Mouse (Mus musculus): ENCODE measurements at regions not wholly inside any gene's neighbourhood (a gene's known extent, or its start where the extent isn't known, plus 50 kb on each side); places are given as distances from the start of the nearest gene placed in this dataset.
"Not testable (repeated sequence)": the region's sequence is repeated elsewhere in the genome, so short reads cannot be mapped to it uniquely, and the experiment has no call there.

- no peaks in the 10 kb centered on the region for H3K36me3 ChIP-seq (ENCODE audit: control insufficient read depth, insufficient read depth, low read length)
- H3K27ac ChIP-seq (ENCODE audit: low read depth, low read length), result no peak overlapping the region
- H3K4me3 ChIP-seq (ENCODE audit: low read depth, low read length), result no peak overlapping the region; the same call in 1 of the 2 replicates
- ATAC-seq (ENCODE audit: low read depth), result no peak
- H3K27me3 ChIP-seq (ENCODE audit: control insufficient read depth, insufficient read depth, low read length), result no peaks in the 10 kb centered on the region
- no peaks in the 10 kb centered on the region for H3K4me1 ChIP-seq (ENCODE audit: control insufficient read depth, insufficient read depth, low read length)
- no peaks in the 10 kb centered on the region for H3K9me3 ChIP-seq (ENCODE audit: control insufficient read depth, low read length)
- H3K4me2 ChIP-seq (ENCODE audit: low read depth, low read length), result peak overlapping the region; percentile 44
- 3% methylated on average over 15 of the region's 15 CpGs for WGBS
- no peak overlapping the region for H3K9ac ChIP-seq (replicated peaks; ENCODE audit: low read depth, low read length)
Measured at GRCm38 (mm10) chr2:162867516-162868029, 63.8 kb upstream of the Srsf6 start.

- Histone ChIP-seq H3K9me3 (ENCODE audit: control insufficient read depth, low read length) (no peaks in the 10 kb centered on the region), H3K4me2 (ENCODE audit: low read depth, low read length) (peak overlapping the region; percentile 44), H3K4me1 (ENCODE audit: control insufficient read depth, insufficient read depth, low read length) (no peaks in the 10 kb centered on the region), H3K27me3 (ENCODE audit: control insufficient read depth, insufficient read depth, low read length) (no peaks in the 10 kb centered on the region), H3K9ac (replicated peaks; ENCODE audit: low read depth, low read length) (no peak overlapping the region), H3K36me3 (ENCODE audit: control insufficient read depth, insufficient read depth, low read length) (no peaks in the 10 kb centered on the region), H3K27ac (ENCODE audit: low read depth, low read length) (no peak overlapping the region), H3K4me3 (ENCODE audit: low read depth, low read length) (no peak overlapping the region)
- ATAC-seq (ENCODE audit: low read depth), result no peak
- WGBS, result 12% methylated on average over 11 of the region's 11 CpGs
Measured at GRCm38 (mm10) chr2:162866613-162867314, 64.6 kb upstream of the Srsf6 start.

GRCm38 (mm10) chr2:162864571-162864970 is 66.8 kb upstream of the Srsf6 start:
- WGBS, result 58% methylated on average over 1 of the region's 1 CpGs
- ATAC-seq (ENCODE audit: low read depth), result peak; percentile 38; the same call in 1 of the 2 replicates
- H3K27ac ChIP-seq (ENCODE audit: low read depth, low read length), result no peak overlapping the region
- no peak overlapping the region for H3K4me2 ChIP-seq (ENCODE audit: low read depth, low read length)
- H3K27me3 ChIP-seq (ENCODE audit: control insufficient read depth, insufficient read depth, low read length), result no peaks in the 10 kb centered on the region
- H3K36me3 ChIP-seq (ENCODE audit: control insufficient read depth, insufficient read depth, low read length), result no peaks in the 10 kb centered on the region
- H3K9ac ChIP-seq (replicated peaks; ENCODE audit: low read depth, low read length), result no peak overlapping the region
- no peak overlapping the region for H3K4me3 ChIP-seq (ENCODE audit: low read depth, low read length)
- no peaks in the 10 kb centered on the region for H3K9me3 ChIP-seq (ENCODE audit: control insufficient read depth, low read length)
- no peaks in the 10 kb centered on the region for H3K4me1 ChIP-seq (ENCODE audit: control insufficient read depth, insufficient read depth, low read length)

GRCm38 (mm10) chr2:162854606-162855005 is 76.7 kb upstream of the Srsf6 start:
- 82% methylated on average over 6 of the region's 6 CpGs for WGBS
- Histone ChIP-seq H3K9ac (replicated peaks; ENCODE audit: low read depth, low read length) (no peak overlapping the region), H3K4me2 (ENCODE audit: low read depth, low read length) (no peak overlapping the region), H3K27me3 (ENCODE audit: control insufficient read depth, insufficient read depth, low read length) (no peaks in the 10 kb centered on the region), H3K4me1 (ENCODE audit: control insufficient read depth, insufficient read depth, low read length) (no peaks in the 10 kb centered on the region), H3K36me3 (ENCODE audit: control insufficient read depth, insufficient read depth, low read length) (no peaks in the 10 kb centered on the region), H3K9me3 (ENCODE audit: control insufficient read depth, low read length) (no peaks in the 10 kb centered on the region), H3K4me3 (ENCODE audit: low read depth, low read length) (no peak overlapping the region), H3K27ac (ENCODE audit: low read depth, low read length) (no peak overlapping the region)
- ATAC-seq (ENCODE audit: low read depth), result no peak

GRCm38 (mm10) chr2:162853576-162853975 is 77.8 kb upstream of the Srsf6 start:
- H3K36me3 ChIP-seq (ENCODE audit: control insufficient read depth, insufficient read depth, low read length), result no peaks in the 10 kb centered on the region
- no peak overlapping the region for H3K4me2 ChIP-seq (ENCODE audit: low read depth, low read length)
- H3K27ac ChIP-seq (ENCODE audit: low read depth, low read length), result no peak overlapping the region
- no peaks in the 10 kb centered on the region for H3K4me1 ChIP-seq (ENCODE audit: control insufficient read depth, insufficient read depth, low read length)
- H3K27me3 ChIP-seq (ENCODE audit: control insufficient read depth, insufficient read depth, low read length), result no peaks in the 10 kb centered on the region
- WGBS, result 72% methylated on average over 7 of the region's 7 CpGs
- no peak overlapping the region for H3K9ac ChIP-seq (replicated peaks; ENCODE audit: low read depth, low read length)
- ATAC-seq (ENCODE audit: low read depth), result no peak
- H3K9me3 ChIP-seq (ENCODE audit: control insufficient read depth, low read length), result no peaks in the 10 kb centered on the region
- H3K4me3 ChIP-seq (ENCODE audit: low read depth, low read length), result no peak overlapping the region

GRCm38 (mm10) chr2:162841761-162842160 is 89.6 kb upstream of the Srsf6 start:
- H3K36me3 ChIP-seq (ENCODE audit: control insufficient read depth, insufficient read depth, low read length); H3K9me3 ChIP-seq (ENCODE audit: control insufficient read depth, low read length); H3K9ac ChIP-seq (replicated peaks; ENCODE audit: low read depth, low read length); H3K27ac ChIP-seq (ENCODE audit: low read depth, low read length); H3K4me3 ChIP-seq (ENCODE audit: low read depth, low read length); H3K4me1 ChIP-seq (ENCODE audit: control insufficient read depth, insufficient read depth, low read length); H3K27me3 ChIP-seq (ENCODE audit: control insufficient read depth, insufficient read depth, low read length); H3K4me2 ChIP-seq (ENCODE audit: low read depth, low read length); ATAC-seq (ENCODE audit: low read depth): not testable (repeated sequence)
- 89% methylated on average over 9 of the region's 9 CpGs for WGBS

GRCm38 (mm10) chr2:162837776-162838175 is 93.6 kb upstream of the Srsf6 start:
- Histone ChIP-seq H3K27me3 (ENCODE audit: control insufficient read depth, insufficient read depth, low read length) (no peaks in the 10 kb centered on the region), H3K9me3 (ENCODE audit: control insufficient read depth, low read length) (no peaks in the 10 kb centered on the region), H3K27ac (ENCODE audit: low read depth, low read length) (no peak overlapping the region), H3K36me3 (ENCODE audit: control insufficient read depth, insufficient read depth, low read length) (no peaks in the 10 kb centered on the region), H3K4me1 (ENCODE audit: control insufficient read depth, insufficient read depth, low read length) (no peaks in the 10 kb centered on the region), H3K4me3 (ENCODE audit: low read depth, low read length) (no peak overlapping the region), H3K9ac (replicated peaks; ENCODE audit: low read depth, low read length) (no peak overlapping the region), H3K4me2 (ENCODE audit: low read depth, low read length) (no peak overlapping the region)
- WGBS, result 64% methylated on average over 2 of the region's 2 CpGs
- ATAC-seq (ENCODE audit: low read depth), result no peak

- Histone ChIP-seq H3K4me3 (ENCODE audit: low read depth, low read length) (no peak overlapping the region), H3K36me3 (ENCODE audit: control insufficient read depth, insufficient read depth, low read length) (no peaks in the 10 kb centered on the region)
- WGBS, result 30% methylated on average over 6 of the region's 6 CpGs
Measured at GRCm38 (mm10) chr2:162833741-162834140, 97.6 kb upstream of the Srsf6 start.

GRCm38 (mm10) chr2:162818787-162819186 is 112.5 kb upstream of the Srsf6 start:
- Histone ChIP-seq H3K4me1 (ENCODE audit: control insufficient read depth, insufficient read depth, low read length) (no peaks in the 10 kb centered on the region), H3K9ac (replicated peaks; ENCODE audit: low read depth, low read length) (no peak overlapping the region), H3K27ac (ENCODE audit: low read depth, low read length) (no peak overlapping the region), H3K4me3 (ENCODE audit: low read depth, low read length) (no peak overlapping the region), H3K9me3 (ENCODE audit: control insufficient read depth, low read length) (no peaks in the 10 kb centered on the region), H3K36me3 (ENCODE audit: control insufficient read depth, insufficient read depth, low read length) (no peaks in the 10 kb centered on the region), H3K4me2 (ENCODE audit: low read depth, low read length) (no peak overlapping the region), H3K27me3 (ENCODE audit: control insufficient read depth, insufficient read depth, low read length) (no peaks in the 10 kb centered on the region)
- WGBS, result 95% methylated on average over 4 of the region's 4 CpGs
- ATAC-seq (ENCODE audit: low read depth), result no peak

More at GRCm38 (mm10) chr2:162833741-162834140, 97.6 kb upstream of the Srsf6 start:
- Histone ChIP-seq H3K27me3 (ENCODE audit: control insufficient read depth, insufficient read depth, low read length) (no peaks in the 10 kb centered on the region), H3K27ac (ENCODE audit: low read depth, low read length) (no peak overlapping the region), H3K9me3 (ENCODE audit: control insufficient read depth, low read length) (no peaks in the 10 kb centered on the region), H3K4me1 (ENCODE audit: control insufficient read depth, insufficient read depth, low read length) (no peaks in the 10 kb centered on the region), H3K9ac (replicated peaks; ENCODE audit: low read depth, low read length) (no peak overlapping the region), H3K4me2 (ENCODE audit: low read depth, low read length) (no peak overlapping the region)
- no peak for ATAC-seq (ENCODE audit: low read depth)

All from neural tube, embryonic 14.5 days (tissue).